Mouse (Mus musculus): ENCODE results near the gene Topbp1. TPM values are rescaled to one million over a fixed set of nuclear protein-coding genes. Genes with fewer than 3 reads are reported as not detected.
A peak's percentile ranks its signal among the peaks of the same experiment; 100 is the strongest.

Gene Topbp1
- total RNA-seq, 2 experiments from 2014 or later = 17.7 to 29.2 TPM

GRCm38 (mm10) chr9:103384141-103384796 lies 79.3 kb downstream of the Topbp1 start:
- DNase-seq (ENCODE audit: low spot score in 2 of 2) = no peak

- DNase-seq (ENCODE audit: low spot score in 2 of 2) = no peak
Observed at GRCm38 (mm10) chr9:103385600-103385999, 80.6 kb downstream of the Topbp1 start.

- no peak for DNase-seq (ENCODE audit: low spot score in 2 of 2)
Observed at GRCm38 (mm10) chr9:103386573-103386972, 81.6 kb downstream of the Topbp1 start.

GRCm38 (mm10) chr9:103387011-103387653 lies 82.1 kb downstream of the Topbp1 start:
- no peak for DNase-seq (ENCODE audit: low spot score in 2 of 2)

GRCm38 (mm10) chr9:103389261-103389660 lies 84.2 kb downstream of the Topbp1 start:
- DNase-seq (ENCODE audit: low spot score in 2 of 2) = no peak

- DNase-seq (ENCODE audit: low spot score in 2 of 2) = peak in 1 of 2 experiments; percentile 20
Observed at GRCm38 (mm10) chr9:103391796-103392372, 86.9 kb downstream of the Topbp1 start.

- no peak for DNase-seq (ENCODE audit: low spot score in 2 of 2)
Observed at GRCm38 (mm10) chr9:103393256-103393655, 88.2 kb downstream of the Topbp1 start.

GRCm38 (mm10) chr9:103398509-103399157 lies 93.6 kb downstream of the Topbp1 start:
- no peak for DNase-seq (ENCODE audit: low spot score in 2 of 2)

Other genes with a start within 250 kb of the Topbp1 start
- gene Rab6b, start 193.4 kb upstream of the Topbp1 start, total RNA-seq (2021) = 1 to 10 TPM; 3.0 to 8.4 TPM
- 10 to 100 TPM; 34.3 to 50.9 TPM for gene Srprb, start 103.1 kb upstream of the Topbp1 start, total RNA-seq (2021)
- 10 to 100 TPM; 17.9 to 18.4 TPM for gene Gm20425, start 74.9 kb upstream of the Topbp1 start, total RNA-seq (2021)
- 100 to 1,000 TPM; 175 to 264 TPM for gene Trf, start 74.8 kb upstream of the Topbp1 start, total RNA-seq (2021)
- not detected for gene 1300017J02Rik, start 133 bp upstream of the Topbp1 start, total RNA-seq (2021)
- 100 to 1,000 TPM; 156 to 299 TPM for gene Cdv3, start 60.6 kb downstream of the Topbp1 start, total RNA-seq (2021)
- not detected for gene Bfsp2, start 175.2 kb downstream of the Topbp1 start, total RNA-seq (2021)